Mouse (Mus musculus): ENCODE data around the gene Exosc5. TPM values are rescaled to one million over a fixed set of nuclear protein-coding genes. Genes with fewer than 3 reads are reported as not detected.

Gene Exosc5
- polyA plus RNA-seq (2014; fragmentation: Nextera tagmentation; extraction: Ambion mirVana), result 48.1 and 49.9 TPM in 2 replicates

GRCm38 (mm10) chr7:25658657-25659472 lies at the start of gene Exosc5, which contains the start of gene Bckdha:
TSS of gene Exosc5 (plus strand) at chr7:25659164.
TSS of gene Bckdha (minus strand) at chr7:25658981.
- Histone ChIP-seq H3K9ac (ENCODE audit: low read depth, low read length) (peak within 1 kb of the TSS; percentile 69), H3K27ac (ENCODE audit: low read depth, low read length) (no peak within 1 kb of the TSS), H3K36me3 (ENCODE audit: control insufficient read depth, insufficient read depth, low read length) (no peaks in the 10 kb centered on the region), H3K9me3 (ENCODE audit: control insufficient read depth, low read length) (no peaks in the 10 kb centered on the region), H3K4me2 (replicated peaks; ENCODE audit: low read depth, low read length) (peak within 1 kb of the TSS; percentile 68), H3K4me1 (replicated peaks; ENCODE audit: control insufficient read depth, insufficient read depth, low read length) (0 out of 2 replicates have a peak, but pooled peaks cover 3% of the 10 kb centered on the region), H3K4me3 (ENCODE audit: low read depth, low read length) (peak within 1 kb of the TSS; percentile 67), H3K27me3 (ENCODE audit: control insufficient read depth, insufficient read depth, low read length) (no peaks in the 10 kb centered on the region)
- WGBS, result 0% methylated on average over 50 of the region's 50 CpGs
- ATAC-seq (ENCODE audit: low FRiP score) (peak; percentile 100), DNase-seq (ENCODE audit: low spot score) (peak; percentile 100)

- no peaks in the 10 kb centered on the region for H3K36me3 ChIP-seq (ENCODE audit: control insufficient read depth, insufficient read depth, low read length)
- 41% methylated on average over 6 of the region's 6 CpGs for WGBS
Measured at GRCm38 (mm10) chr7:25610056-25610455, 48.9 kb upstream of the Exosc5 start.

GRCm38 (mm10) chr7:25611501-25611900 lies 47.5 kb upstream of the Exosc5 start:
- Histone ChIP-seq H3K36me3 (ENCODE audit: control insufficient read depth, insufficient read depth, low read length) (no peaks in the 10 kb centered on the region), H3K27ac (ENCODE audit: low read depth, low read length) (no peak overlapping the region), H3K9me3 (ENCODE audit: control insufficient read depth, low read length) (no peaks in the 10 kb centered on the region), H3K27me3 (ENCODE audit: control insufficient read depth, insufficient read depth, low read length) (no peaks in the 10 kb centered on the region), H3K9ac (ENCODE audit: low read depth, low read length) (no peak overlapping the region), H3K4me1 (replicated peaks; ENCODE audit: control insufficient read depth, insufficient read depth, low read length) (no peaks in the 10 kb centered on the region), H3K4me3 (ENCODE audit: low read depth, low read length) (no peak overlapping the region), H3K4me2 (replicated peaks; ENCODE audit: low read depth, low read length) (no peak overlapping the region)
- 50% methylated on average over 7 of the region's 7 CpGs for WGBS
- DNase-seq (ENCODE audit: low spot score) (no peak), ATAC-seq (ENCODE audit: low FRiP score) (no peak)

More at GRCm38 (mm10) chr7:25610056-25610455, 48.9 kb upstream of the Exosc5 start:
- Histone ChIP-seq H3K9me3 (ENCODE audit: control insufficient read depth, low read length) (no peaks in the 10 kb centered on the region), H3K27ac (ENCODE audit: low read depth, low read length) (no peak overlapping the region), H3K4me2 (replicated peaks; ENCODE audit: low read depth, low read length) (no peak overlapping the region), H3K4me3 (ENCODE audit: low read depth, low read length) (no peak overlapping the region), H3K9ac (ENCODE audit: low read depth, low read length) (no peak overlapping the region), H3K4me1 (replicated peaks; ENCODE audit: control insufficient read depth, insufficient read depth, low read length) (no peaks in the 10 kb centered on the region), H3K27me3 (ENCODE audit: control insufficient read depth, insufficient read depth, low read length) (no peaks in the 10 kb centered on the region)
- no peak for DNase-seq (ENCODE audit: low spot score)
- no peak for ATAC-seq (ENCODE audit: low FRiP score)

GRCm38 (mm10) chr7:25614086-25614485 lies 44.9 kb upstream of the Exosc5 start:
- Histone ChIP-seq H3K4me3 (ENCODE audit: low read depth, low read length) (no peak overlapping the region), H3K27ac (ENCODE audit: low read depth, low read length) (no peak overlapping the region), H3K9me3 (ENCODE audit: control insufficient read depth, low read length) (no peaks in the 10 kb centered on the region), H3K4me2 (replicated peaks; ENCODE audit: low read depth, low read length) (no peak overlapping the region), H3K36me3 (ENCODE audit: control insufficient read depth, insufficient read depth, low read length) (no peaks in the 10 kb centered on the region), H3K4me1 (replicated peaks; ENCODE audit: control insufficient read depth, insufficient read depth, low read length) (no peaks in the 10 kb centered on the region), H3K9ac (ENCODE audit: low read depth, low read length) (no peak overlapping the region), H3K27me3 (ENCODE audit: control insufficient read depth, insufficient read depth, low read length) (no peaks in the 10 kb centered on the region)
- 92% methylated on average over 5 of the region's 5 CpGs for WGBS
- no peak for ATAC-seq (ENCODE audit: low FRiP score)
- DNase-seq (ENCODE audit: low spot score), result no peak

GRCm38 (mm10) chr7:25614831-25615705 lies 43.9 kb upstream of the Exosc5 start:
- H3K27ac ChIP-seq (ENCODE audit: low read depth, low read length), result no peak overlapping the region
- no peaks in the 10 kb centered on the region for H3K27me3 ChIP-seq (ENCODE audit: control insufficient read depth, insufficient read depth, low read length)
- H3K9me3 ChIP-seq (ENCODE audit: control insufficient read depth, low read length), result no peaks in the 10 kb centered on the region
- H3K4me3 ChIP-seq (ENCODE audit: low read depth, low read length), result no peak overlapping the region
- ATAC-seq (ENCODE audit: low FRiP score), result no peak
- H3K4me1 ChIP-seq (replicated peaks; ENCODE audit: control insufficient read depth, insufficient read depth, low read length), result no peaks in the 10 kb centered on the region
- no peak for DNase-seq (ENCODE audit: low spot score)
- 73% methylated on average over 21 of the region's 21 CpGs for WGBS
- H3K4me2 ChIP-seq (replicated peaks; ENCODE audit: low read depth, low read length), result no peak overlapping the region
- no peak overlapping the region for H3K9ac ChIP-seq (ENCODE audit: low read depth, low read length)
- no peaks in the 10 kb centered on the region for H3K36me3 ChIP-seq (ENCODE audit: control insufficient read depth, insufficient read depth, low read length)

- H3K9ac ChIP-seq (ENCODE audit: low read depth, low read length), result no peak within 1 kb of the TSS
- DNase-seq (ENCODE audit: low spot score), result no peak
- no peaks in the 10 kb centered on the region for H3K4me1 ChIP-seq (replicated peaks; ENCODE audit: control insufficient read depth, insufficient read depth, low read length)
- WGBS, result 88% methylated on average over 5 of the region's 5 CpGs
- no peaks in the 10 kb centered on the region for H3K9me3 ChIP-seq (ENCODE audit: control insufficient read depth, low read length)
- H3K36me3 ChIP-seq (ENCODE audit: control insufficient read depth, insufficient read depth, low read length), result no peaks in the 10 kb centered on the region
- no peak within 1 kb of the TSS for H3K4me2 ChIP-seq (replicated peaks; ENCODE audit: low read depth, low read length)
- H3K27me3 ChIP-seq (ENCODE audit: control insufficient read depth, insufficient read depth, low read length), result no peaks in the 10 kb centered on the region
- H3K27ac ChIP-seq (ENCODE audit: low read depth, low read length), result no peak within 1 kb of the TSS
- no peak for ATAC-seq (ENCODE audit: low FRiP score)
- H3K4me3 ChIP-seq (ENCODE audit: low read depth, low read length), result no peak within 1 kb of the TSS
Measured at GRCm38 (mm10) chr7:25615706-25616011, 43.3 kb upstream of the Exosc5 start, which contains the start of gene Erich4. TSS of gene Erich4 (minus strand) at chr7:25615892.

GRCm38 (mm10) chr7:25617376-25618160 lies 41.4 kb upstream of the Exosc5 start:
- Histone ChIP-seq H3K4me3 (ENCODE audit: low read depth, low read length) (no peak overlapping the region), H3K36me3 (ENCODE audit: control insufficient read depth, insufficient read depth, low read length) (no peaks in the 10 kb centered on the region), H3K4me1 (replicated peaks; ENCODE audit: control insufficient read depth, insufficient read depth, low read length) (no peaks in the 10 kb centered on the region)

More at GRCm38 (mm10) chr7:25617376-25618160, 41.4 kb upstream of the Exosc5 start:
- no peak for ATAC-seq (ENCODE audit: low FRiP score)
- no peak for DNase-seq (ENCODE audit: low spot score)
- 77% methylated on average over 10 of the region's 10 CpGs for WGBS
- Histone ChIP-seq H3K27ac (ENCODE audit: low read depth, low read length) (no peak overlapping the region), H3K27me3 (ENCODE audit: control insufficient read depth, insufficient read depth, low read length) (no peaks in the 10 kb centered on the region), H3K4me2 (replicated peaks; ENCODE audit: low read depth, low read length) (no peak overlapping the region), H3K9me3 (ENCODE audit: control insufficient read depth, low read length) (no peaks in the 10 kb centered on the region), H3K9ac (ENCODE audit: low read depth, low read length) (no peak overlapping the region)
